Mouse (Mus musculus) Patski (cell line): Measurements from ENCODE around the gene Pxmp2. TPM values are rescaled to one million over a fixed set of nuclear protein-coding genes. Genes with fewer than 3 reads are reported as not detected.

Source experiments
- ATAC-seq: fragments of 100-300 bp; one replicate; pipeline ENCODE4 v1.8.0; 2021
- CTCF ChIA-PET: fragments of 350-600 bp; sonication (Branson Sonifier 250); formaldehyde crosslinking; loops from one replicate; lab custom pipeline; 2022; ENCODE audit warnings: inconsistent platforms; lab: Charles Lee
- POLR2A ChIA-PET: fragments of 350-600 bp; sonication (Branson Sonifier 250); formaldehyde crosslinking; loops from one replicate; lab custom pipeline; 2022; ENCODE audit warnings: antibody characterized with exemption, inconsistent platforms; lab: Charles Lee
- DNase-seq: peaks from one replicate; pipeline ENCODE4 v3.0.0-alpha.2; 2011; ENCODE audit warnings: low read depth, low spot score
- H3K27me3 ChIP-seq: fragments of 371-371 bp; one replicate; pipeline ENCODE4 v1.5.1; 2021
- CTCF ChIP-seq: fragments of 100-300 bp; IDR thresholded peaks from one replicate; pipeline ENCODE4 v1.5.1; 2021
- in situ Hi-C: fragments of 300-500 bp; cut with MboI; formaldehyde crosslinking; loops from 3 replicates; pipeline ENCODE4 v1.11.1; 2018; ENCODE audit warnings: low pct_unique_long_range_greater_than_20kb, mixed read lengths
- polyA plus RNA-seq: library from polyadenylated mRNA; unstranded; gene quantifications from one replicate; pipeline ENCODE4 v1.2.3, GENCODE M21; 2021

Pxmp2 gene
- polyA plus RNA-seq: 8.2 TPM

- TF ChIP-seq CTCF: no peak
- in situ Hi-C loops: no loop called here
- H3K27me3 ChIP-seq: no peaks in the 10 kb centered on the region
- ChIA-PET POLR2A (interaction anchor here (0.6 to 1.1 kb wide), 2 partner anchors 9 to 230 kb away, joined by 3 to 4 read pairs; no protein-coding TSS in a partner anchor), CTCF (interaction anchor here (0.9 to 3.5 kb wide), 5 partner anchors 10 to 50 kb away, joined by 3 to 17 read pairs (median 5); partner anchors contain the start of gene Pgam5)
- DNase-seq (no peak), ATAC-seq (peak; percentile 86)
Measured at GRCm38 (mm10) chr5:110285770-110286445, at the start of gene Pxmp2, which contains the start of gene Pole. Gene Pxmp2 (minus strand): TSS chr5:110286186. Gene Pole (plus strand): TSS chr5:110286306.

GRCm38 (mm10) chr5:110330508-110330907 is 44.5 kb upstream of the Pxmp2 start:
- H3K27me3 ChIP-seq: no peaks in the 10 kb centered on the region
- in situ Hi-C loops: no loop called here
- ChIA-PET CTCF (no interaction called here), POLR2A (no interaction called here)
- no peak for TF ChIP-seq CTCF
- DNase-seq (no peak), ATAC-seq (no peak)

GRCm38 (mm10) chr5:110313127-110313526 is 27.1 kb upstream of the Pxmp2 start:
- TF ChIP-seq CTCF: no peak
- ATAC-seq (no peak), DNase-seq (no peak)
- H3K27me3 ChIP-seq: no peaks in the 10 kb centered on the region
- ChIA-PET POLR2A (interaction anchor here (1.1 kb wide), 1 partner anchor 12 kb away, joined by 3 read pairs; no protein-coding TSS in a partner anchor), CTCF (no interaction called here)
- in situ Hi-C loops: no loop called here

- no peak for ATAC-seq
- ChIA-PET CTCF (interaction anchor here (1.0 to 3.1 kb wide), 2 partner anchors 18 to 24 kb away, joined by 4 to 8 read pairs; partner anchors contain the start of genes Pole and Pxmp2), POLR2A (no interaction called here)
- H3K27me3 ChIP-seq: no peaks in the 10 kb centered on the region
- DNase-seq: no peak
- no peak for TF ChIP-seq CTCF
- in situ Hi-C loops: no loop called here
Measured at GRCm38 (mm10) chr5:110308861-110309260, 22.9 kb upstream of the Pxmp2 start.

GRCm38 (mm10) chr5:110300591-110300990 is 14.6 kb upstream of the Pxmp2 start:
- H3K27me3 ChIP-seq: no peaks in the 10 kb centered on the region
- TF ChIP-seq CTCF: no peak
- ChIA-PET POLR2A (interaction anchor here (0.6 kb wide), 1 partner anchor 57 kb away, joined by 3 read pairs; no protein-coding TSS in a partner anchor), CTCF (interaction anchor here (1.5 kb wide), 1 partner anchor 9 kb away, joined by 3 read pairs; no protein-coding TSS in a partner anchor)
- in situ Hi-C loops: no loop called here
- DNase-seq (no peak), ATAC-seq (no peak)

- POLR2A ChIA-PET: no interaction called here
- DNase-seq (no peak), ATAC-seq (no peak)
- TF ChIP-seq CTCF: no peak
- CTCF ChIA-PET: no interaction called here
- in situ Hi-C loops: no loop called here
- no peaks in the 10 kb centered on the region for H3K27me3 ChIP-seq
Measured at GRCm38 (mm10) chr5:110296637-110297036, 10.7 kb upstream of the Pxmp2 start.

- H3K27me3 ChIP-seq: no peaks in the 10 kb centered on the region
- ChIA-PET CTCF (interaction anchor here (0.7 to 1.4 kb wide), 2 partner anchors 9 to 17 kb away, joined by 3 to 4 read pairs; no protein-coding TSS in a partner anchor), POLR2A (no interaction called here)
- TF ChIP-seq CTCF: no peak
- ATAC-seq (no peak), DNase-seq (no peak)
- in situ Hi-C loops: no loop called here
Measured at GRCm38 (mm10) chr5:110291649-110292048, 5.7 kb upstream of the Pxmp2 start.

- H3K27me3 ChIP-seq: no peaks in the 10 kb centered on the region
- no peak for ATAC-seq
- ChIA-PET POLR2A (no interaction called here), CTCF (no interaction called here)
- no peak for TF ChIP-seq CTCF
- DNase-seq: no peak
- in situ Hi-C loops: no loop called here
Measured at GRCm38 (mm10) chr5:110287084-110287475, 1.1 kb upstream of the Pxmp2 start.

- ChIA-PET POLR2A (interaction anchor here (1.1 kb wide), 1 partner anchor 8 kb away, joined by 3 read pairs; no protein-coding TSS in a partner anchor), CTCF (no interaction called here)
- no peaks in the 10 kb centered on the region for H3K27me3 ChIP-seq
- in situ Hi-C loops: no loop called here
- no peak for DNase-seq
- no peak for TF ChIP-seq CTCF
- peak; percentile 31 for ATAC-seq
Measured at GRCm38 (mm10) chr5:110286446-110287083, 579 bp upstream of the Pxmp2 start.

GRCm38 (mm10) chr5:110285156-110285555 is 830 bp downstream of the Pxmp2 start:
- no peak for DNase-seq
- TF ChIP-seq CTCF: no peak
- ChIA-PET CTCF (interaction anchor here (0.6 to 3.5 kb wide), 9 partner anchors 9 to 79 kb away, joined by 3 to 17 read pairs (median 5); partner anchors contain the start of gene Pgam5), POLR2A (no interaction called here)
- ATAC-seq: peak; percentile 8
- no peaks in the 10 kb centered on the region for H3K27me3 ChIP-seq
- in situ Hi-C loops: no loop called here

GRCm38 (mm10) chr5:110284536-110284935 is 1.4 kb downstream of the Pxmp2 start:
- H3K27me3 ChIP-seq: no peaks in the 10 kb centered on the region
- in situ Hi-C loops: no loop called here
- ATAC-seq (no peak), DNase-seq (no peak)
- peak; percentile 90 for TF ChIP-seq CTCF
- POLR2A ChIA-PET: interaction anchor here (0.6 kb wide), 1 partner anchor 61 kb away, joined by 3 read pairs; no protein-coding TSS in a partner anchor
- CTCF ChIA-PET: interaction anchor here (0.6 to 3.5 kb wide), 12 partner anchors 9 to 106 kb away, joined by 3 to 17 read pairs (median 4); partner anchors contain the start of gene Pgam5
